9 mouse cellular contexts compared by ENCODE assay signal in genomic region chr17:27151411-27151810, GRCm38 (mm10). TPM values are rescaled to one million over a fixed set of nuclear protein-coding genes. Genes with fewer than 3 reads are reported as not detected.
A peak's percentile ranks its signal among the peaks of the same experiment; 100 is the strongest.
DNase-seq lines count a peak whose midpoint lies in the region; ATAC-seq and TF ChIP-seq lines count a peak whose summit lies in the region.
"Had no signal": no experiment of that assay in that cellular context is flagged by ENCODE, and none has a peak within 500 bp of the region (broad histone marks: within the 10 kb centered on the region; RNA-seq: fewer than 3 reads in every experiment).

No protein-coding gene starts in this region.

- no peaks in the 10 kb centered on the region for H3K79me2 ChIP-seq in heart, adult 2 months (replicated peaks; ENCODE audit: control insufficient read depth, insufficient read depth, low read length)

- H3K36me3 ChIP-seq in heart, adult 2 months (ENCODE audit: control insufficient read depth, insufficient read depth, low read length): no peaks in the 10 kb centered on the region
- H3K36me3 ChIP-seq in heart, embryonic 10.5 days: no peaks in the 10 kb centered on the region
- H3K36me3 ChIP-seq in thymus, adult 2 months (ENCODE audit: control insufficient read depth, insufficient read depth, low read length): no peaks in the 10 kb centered on the region
- H3K36me3 ChIP-seq in liver, embryonic 14.5 days (replicated peaks; ENCODE audit: control insufficient read depth, insufficient read depth, low read depth): no peaks in the 10 kb centered on the region
- no peaks in the 10 kb centered on the region for H3K36me3 ChIP-seq in midbrain, embryonic 11.5 days (ENCODE audit: control insufficient read depth, insufficient read depth, low read length)
- H3K36me3 ChIP-seq: neural tube, embryonic 15.5 days had no signal

- no peak overlapping the region for H3K27ac ChIP-seq in heart, adult 2 months
- no peak overlapping the region for H3K27ac ChIP-seq in heart, embryonic 10.5 days
- H3K27ac ChIP-seq in thymus, adult 2 months (ENCODE audit: control insufficient read depth, insufficient read depth, low read length): no peak overlapping the region
- no peak overlapping the region for H3K27ac ChIP-seq in liver, embryonic 14.5 days
- H3K27ac ChIP-seq in midbrain, embryonic 11.5 days (ENCODE audit: low read depth, low read length): no peak overlapping the region
- H3K27ac ChIP-seq: neural tube, embryonic 15.5 days had no signal

- no peak overlapping the region for H3K4me3 ChIP-seq in heart, adult 2 months
- no peak overlapping the region for H3K4me3 ChIP-seq in heart, embryonic 10.5 days
- H3K4me3 ChIP-seq in thymus, adult 2 months (ENCODE audit: control insufficient read depth, insufficient read depth, low read length): no peak overlapping the region
- H3K4me3 ChIP-seq in liver, embryonic 14.5 days (ENCODE audit: insufficient read depth in 1 of 2, low read depth in 2 of 2, low read length in 2 of 2): no peak overlapping the region
- no peak overlapping the region for H3K4me3 ChIP-seq in midbrain, embryonic 11.5 days (ENCODE audit: low read depth, low read length)
- H3K4me3 ChIP-seq: neural tube, embryonic 15.5 days had no signal

- no peak overlapping the region for H3K4me2 ChIP-seq in liver, embryonic 14.5 days (ENCODE audit: low read depth)
- H3K4me2 ChIP-seq in midbrain, embryonic 11.5 days: no peak overlapping the region
- H3K4me2 ChIP-seq: neural tube, embryonic 15.5 days had no signal

- ATAC-seq in liver, embryonic 14.5 days (ENCODE audit: insufficient read depth): no peak
- ATAC-seq in midbrain, embryonic 11.5 days (ENCODE audit: low FRiP score): no peak

- H3K9me3 ChIP-seq in heart, embryonic 10.5 days: no peaks in the 10 kb centered on the region
- H3K9me3 ChIP-seq in liver, embryonic 14.5 days (ENCODE audit: control insufficient read depth, low read length): no peaks in the 10 kb centered on the region
- no peaks in the 10 kb centered on the region for H3K9me3 ChIP-seq in midbrain, embryonic 11.5 days (ENCODE audit: control insufficient read depth, low read length)
- H3K9me3 ChIP-seq: neural tube, embryonic 15.5 days had no signal

- no peaks in the 10 kb centered on the region for H3K27me3 ChIP-seq in heart, adult 2 months (ENCODE audit: control insufficient read depth, insufficient read depth, low read length)
- H3K27me3 ChIP-seq in heart, embryonic 10.5 days (ENCODE audit: insufficient read depth, poor library complexity, severe bottlenecking): peaks cover 14% of the 10 kb centered on the region
- no peaks in the 10 kb centered on the region for H3K27me3 ChIP-seq in thymus, adult 2 months (ENCODE audit: control insufficient read depth, insufficient read depth, low read length)
- no peaks in the 10 kb centered on the region for H3K27me3 ChIP-seq in liver, embryonic 14.5 days (ENCODE audit: control insufficient read depth, insufficient read depth, low read length)
- no peaks in the 10 kb centered on the region for H3K27me3 ChIP-seq in midbrain, embryonic 11.5 days (ENCODE audit: control insufficient read depth, insufficient read depth, low read length)
- H3K27me3 ChIP-seq: neural tube, embryonic 15.5 days had no signal

- no peak for TF ChIP-seq POLR2A in heart, adult 2 months (IDR thresholded peaks at IDR 0.05; ENCODE audit: insufficient read depth, low read depth, low read length)
- no peak for TF ChIP-seq POLR2A in thymus, adult 2 months (IDR thresholded peaks at IDR 0.05; ENCODE audit: control insufficient read depth, extremely low read depth, insufficient read depth, low read length, poor library complexity)

- TF ChIP-seq CTCF in heart, adult 2 months (IDR thresholded peaks at IDR 0.05): peak; percentile 62
- peak; percentile 72; the same call in 1 of the 2 replicates for TF ChIP-seq CTCF in thymus, adult 2 months (IDR thresholded peaks at IDR 0.05; ENCODE audit: borderline replicate concordance, control insufficient read depth, extremely low read depth, insufficient read depth, low read length, poor library complexity)
- peak; percentile 94 for TF ChIP-seq CTCF in liver, embryonic 14.5 days (IDR thresholded peaks at IDR 0.05; ENCODE audit: low read depth)

- peaks cover 10% of the 10 kb centered on the region; the same call in 1 of the 2 replicates for H3K4me1 ChIP-seq in heart, adult 2 months (ENCODE audit: control insufficient read depth, insufficient read depth, low read length)
- peaks cover 35% of the 10 kb centered on the region for H3K4me1 ChIP-seq in heart, embryonic 10.5 days
- no peaks in the 10 kb centered on the region for H3K4me1 ChIP-seq in thymus, adult 2 months (replicated peaks; ENCODE audit: control insufficient read depth, insufficient read depth, low read length)
- H3K4me1 ChIP-seq in liver, embryonic 14.5 days (replicated peaks; ENCODE audit: control insufficient read depth in 2 of 2, insufficient read depth in 2 of 2, low read length in 1 of 2): peaks cover 27 to 40% of the 10 kb centered on the region in 2 experiments
- peaks cover 4% of the 10 kb centered on the region for H3K4me1 ChIP-seq in midbrain, embryonic 11.5 days (ENCODE audit: control insufficient read depth, insufficient read depth, low read length)

- H3K9ac ChIP-seq in heart, adult 2 months (ENCODE audit: low read depth, low read length): no peak overlapping the region
- no peak overlapping the region for H3K9ac ChIP-seq in liver, embryonic 14.5 days (replicated peaks)
- no peak overlapping the region for H3K9ac ChIP-seq in midbrain, embryonic 11.5 days (ENCODE audit: low read length)
- H3K9ac ChIP-seq: neural tube, embryonic 15.5 days had no signal

- intact Hi-C loops in heart, adult 2 months (cut with DNase I): no loop called here

- DNase-seq in heart, adult 2 months: peak in 1 of 2 experiments; percentile 19
- no peak for DNase-seq in heart, embryonic 10.5 days (ENCODE audit: low spot score)
- peak; percentile 38 for DNase-seq in thymus, adult 2 months
- no peak for DNase-seq in thymus, adult 18-20 months
- peak; percentile 34 to 50 (median 41) for DNase-seq in liver, embryonic 14.5 days (ENCODE audit: low read depth in 3 of 3, low spot score in 3 of 3)
- DNase-seq in midbrain, embryonic 11.5 days (ENCODE audit: low spot score, missing footprints): no peak
- DNase-seq in layer of hippocampus, postnatal 25 days (ENCODE audit: extremely low spot score in 1 of 2, low spot score in 1 of 2): no peak
- DNase-seq in layer of hippocampus, postnatal 14 days (ENCODE audit: low spot score in 2 of 2): no peak

- no peak for TF ChIP-seq EP300 in heart, adult 2 months (IDR thresholded peaks at IDR 0.05; ENCODE audit: insufficient read depth, low read depth, low read length)
- no peak for TF ChIP-seq EP300 in liver, embryonic 14.5 days (IDR thresholded peaks at IDR 0.05; ENCODE audit: low read depth)

- WGBS in heart, adult 2 months: 71% methylated on average over 8 of the region's 8 CpGs
- WGBS in heart, embryonic 10.5 days: 70% methylated on average over 8 of the region's 8 CpGs
- 78% methylated on average over 8 of the region's 8 CpGs for WGBS in thymus, adult 2 months
- WGBS in liver, embryonic 14.5 days (ENCODE audit: insufficient replicate concordance): 64% methylated on average over 8 of the region's 8 CpGs
- WGBS in midbrain, embryonic 11.5 days: 69% methylated on average over 8 of the region's 8 CpGs

RNA-seq across cellular contexts. Expression of gene Ip6k3, which starts 16.2 kb away (rescaled TPM):
- total RNA-seq in heart, adult 2 months (2021): 1 to 10 TPM; 4.1 to 5.6 TPM
- 8.2 and 10.1 TPM in 2 replicates for polyA plus RNA-seq in heart, adult 2 months (2012; rRNA removed)
- 0.05 and 0.10 TPM in 2 replicates for polyA plus RNA-seq in heart, embryonic 10.5 days (2016; fragmentation: Nextera tagmentation; extraction: Ambion mirVana)
- polyA plus RNA-seq in thymus, adult 2 months (2012; rRNA removed): 0.61 and 1.4 TPM in 2 replicates
- 0.02 TPM in 1 of 2 replicates, not detected in the other for polyA plus RNA-seq in liver, embryonic 14.5 days (2012; rRNA removed)
- 0.04 TPM in 1 of 2 replicates, not detected in the other for polyA plus RNA-seq in liver, embryonic 14.5 days (2014; fragmentation: Nextera tagmentation; extraction: Ambion mirVana)
- 0.07 and 0.48 TPM in 2 replicates for polyA plus RNA-seq in midbrain, embryonic 11.5 days (2014; fragmentation: Nextera tagmentation; extraction: Ambion mirVana)
- under 1 TPM; 0.21 to 0.30 TPM for total RNA-seq in layer of hippocampus, postnatal 25 days (2021)
- total RNA-seq in layer of hippocampus, postnatal 14 days (2021): under 1 TPM in 1 of 2 experiments, not detected in 1; 0.36 TPM

RNA-seq across cellular contexts. Expression of gene Uqcc2, which starts 17.7 kb away (rescaled TPM):
- 100 to 1,000 TPM; 296 to 343 TPM for total RNA-seq in heart, adult 2 months (2021)
- 288 and 395 TPM in 2 replicates for polyA plus RNA-seq in heart, adult 2 months (2012; rRNA removed)
- 393 and 440 TPM in 2 replicates for polyA plus RNA-seq in heart, embryonic 10.5 days (2016; fragmentation: Nextera tagmentation; extraction: Ambion mirVana)
- polyA plus RNA-seq in thymus, adult 2 months (2012; rRNA removed): 119 and 152 TPM in 2 replicates
- polyA plus RNA-seq in liver, embryonic 14.5 days (2012; rRNA removed): 73.6 and 129 TPM in 2 replicates
- polyA plus RNA-seq in liver, embryonic 14.5 days (2014; fragmentation: Nextera tagmentation; extraction: Ambion mirVana): 204 and 208 TPM in 2 replicates
- polyA plus RNA-seq in midbrain, embryonic 11.5 days (2014; fragmentation: Nextera tagmentation; extraction: Ambion mirVana): 316 and 332 TPM in 2 replicates
- 100 to 1,000 TPM; 199 to 213 TPM for total RNA-seq in layer of hippocampus, postnatal 25 days (2021)
- 100 to 1,000 TPM; 165 to 168 TPM for total RNA-seq in layer of hippocampus, postnatal 14 days (2021)

RNA-seq across cellular contexts. Expression of gene Lemd2, which starts 52.9 kb away (rescaled TPM):
- total RNA-seq in heart, adult 2 months (2021): 10 to 100 TPM; 30.0 to 31.4 TPM
- 38.3 and 39.5 TPM in 2 replicates for polyA plus RNA-seq in heart, adult 2 months (2012; rRNA removed)
- 11.1 and 14.4 TPM in 2 replicates for polyA plus RNA-seq in heart, embryonic 10.5 days (2016; fragmentation: Nextera tagmentation; extraction: Ambion mirVana)
- polyA plus RNA-seq in thymus, adult 2 months (2012; rRNA removed): 188 and 190 TPM in 2 replicates
- 15.5 and 16.4 TPM in 2 replicates for polyA plus RNA-seq in liver, embryonic 14.5 days (2012; rRNA removed)
- 3.1 and 3.7 TPM in 2 replicates for polyA plus RNA-seq in liver, embryonic 14.5 days (2014; fragmentation: Nextera tagmentation; extraction: Ambion mirVana)
- polyA plus RNA-seq in midbrain, embryonic 11.5 days (2014; fragmentation: Nextera tagmentation; extraction: Ambion mirVana): 13.2 and 16.3 TPM in 2 replicates
- total RNA-seq in layer of hippocampus, postnatal 25 days (2021): 10 to 100 TPM; 39.7 to 46.2 TPM
- total RNA-seq in layer of hippocampus, postnatal 14 days (2021): 10 to 100 TPM; 43.3 to 45.6 TPM

Comparison
In these comparisons a context has a peak if more than half of its experiments do, and no peak if none do; other contexts are left out.
1. DNase-seq: peak in thymus, adult 2 months (single experiment) and liver, embryonic 14.5 days (3 of 3); none in heart, embryonic 10.5 days (single experiment), thymus, adult 18-20 months (0 of 2), midbrain, embryonic 11.5 days (single experiment), layer of hippocampus, postnatal 25 days (0 of 2) and layer of hippocampus, postnatal 14 days (0 of 2).
2. Peak in every context shown above with its lines, with median percentiles within 50 percentile points of each other: CTCF ChIP-seq.